Comparison of ENCODE assay signal across 28 mouse cellular contexts in the genomic region with DNA sequence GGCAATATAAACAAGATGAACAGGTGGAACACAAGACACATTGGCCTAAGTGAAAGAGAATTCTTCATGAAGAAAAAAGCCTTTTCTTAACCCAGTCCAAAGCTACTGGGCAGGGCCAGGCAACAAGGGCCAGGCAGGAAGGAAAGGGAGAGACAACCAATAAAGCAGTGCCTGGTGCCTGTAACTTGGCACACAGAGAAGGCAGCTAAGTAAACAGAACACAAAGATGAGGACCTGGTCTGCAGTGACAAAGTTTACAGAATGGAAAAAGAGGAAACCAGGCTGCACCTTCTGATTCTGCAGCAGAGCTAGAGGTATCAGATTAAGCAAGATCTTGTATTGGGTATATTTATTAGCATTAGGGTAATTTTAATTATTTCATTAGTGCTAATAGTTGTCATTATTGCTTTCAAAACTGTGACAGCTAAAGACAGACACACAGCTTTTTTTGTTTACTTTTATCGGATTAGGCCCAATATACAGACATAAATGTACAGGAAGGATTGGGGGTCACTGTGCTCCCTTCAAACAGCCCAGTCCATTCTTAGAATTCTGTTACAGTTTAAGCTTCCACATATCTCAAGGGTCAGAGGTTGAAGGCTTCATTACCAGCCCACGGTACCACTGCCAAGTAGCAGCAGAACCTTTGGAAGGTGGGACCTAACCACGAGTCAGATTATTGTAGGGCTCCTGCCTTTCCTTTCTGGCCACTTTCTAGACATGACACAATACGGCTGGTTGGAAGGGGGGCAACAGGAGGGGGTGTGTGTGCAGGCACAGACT.
DNase-seq lines count a peak whose midpoint lies in the region; ATAC-seq and TF ChIP-seq lines count a peak whose summit lies in the region.
"Had no signal": no experiment of that assay in that cellular context is flagged by ENCODE, and none has a peak within 500 bp of the region (broad histone marks: within the 10 kb centered on the region; RNA-seq: fewer than 3 reads in every experiment).

No protein-coding gene starts in this region.

- ATAC-seq in kidney, embryonic 14.5 days (ENCODE audit: low FRiP score, low TSS enrichment), result no peak
- ATAC-seq in lung, postnatal 0 days, result peak; percentile 43; the same call in 1 of the 2 replicates
- ATAC-seq in midbrain, embryonic 16.5 days, result no peak
- ATAC-seq: activated CD4-positive, CD25-positive, alpha-beta regulatory T cell, adult 4 months; hindbrain, embryonic 16.5 days; intestine, embryonic 16.5 days had no signal

- TF ChIP-seq EP300 in lung, postnatal 0 days (IDR thresholded peaks at IDR 0.05), result no peak; the same call in 1 of the 2 replicates

- peaks cover 9% of the 10 kb centered on the region; the same call in 1 of the 2 replicates for H3K4me1 ChIP-seq in kidney, adult 2 months (ENCODE audit: control insufficient read depth, insufficient read depth, low read length)
- no peaks in the 10 kb centered on the region for H3K4me1 ChIP-seq in kidney, embryonic 14.5 days (ENCODE audit: control insufficient read depth, insufficient read depth, low read length)
- peaks cover 11% of the 10 kb centered on the region for H3K4me1 ChIP-seq in lung, postnatal 0 days (ENCODE audit: insufficient read depth, low read depth, low read length)
- H3K4me1 ChIP-seq in midbrain, embryonic 16.5 days (ENCODE audit: control insufficient read depth, insufficient read depth, low read length), result no peaks in the 10 kb centered on the region
- H3K4me1 ChIP-seq: forebrain, embryonic 12.5 days; hindbrain, embryonic 10.5 days; midbrain, embryonic 10.5 days had no signal

- H3K27ac ChIP-seq in kidney, adult 2 months (ENCODE audit: insufficient read depth, low read depth, low read length), result no peak overlapping the region
- H3K27ac ChIP-seq in kidney, embryonic 14.5 days (ENCODE audit: low read depth, low read length), result no peak overlapping the region
- peak overlapping the region; percentile 48; the same call in 1 of the 2 replicates for H3K27ac ChIP-seq in lung, postnatal 0 days (ENCODE audit: low read length)
- H3K27ac ChIP-seq in midbrain, embryonic 16.5 days (ENCODE audit: low read length), result no peak overlapping the region
- H3K27ac ChIP-seq: embryonic facial prominence, embryonic 13.5 days; forebrain, embryonic 12.5 days; hindbrain, embryonic 10.5 days; limb, embryonic 13.5 days; liver, embryonic 14.5 days; macrophage; midbrain, embryonic 10.5 days; neural tube, embryonic 15.5 days; stomach, postnatal 0 days had no signal

- TF ChIP-seq CTCF in kidney, adult 2 months (conservative IDR thresholded peaks at IDR 0.05; ENCODE audit: insufficient read depth, insufficient read length, low read depth, low read length), result no peak
- TF ChIP-seq CTCF in lung, postnatal 0 days (IDR thresholded peaks at IDR 0.05), result no peak

- no peak for TF ChIP-seq POLR2A in kidney, adult 2 months (IDR thresholded peaks at IDR 0.05; ENCODE audit: low read depth, low read length)

- DNase-seq in kidney, adult 2 months, result peak; percentile 82
- DNase-seq in 416B (ENCODE audit: low read depth) (peak; percentile 33), adipocyte (ENCODE audit: low spot score) (peak; percentile 14)
- peak; percentile 62 for DNase-seq in lung, postnatal 0 days (ENCODE audit: low spot score)
- DNase-seq in embryo, embryonic 9.5 days (ENCODE audit: extremely low spot score), result no peak
- DNase-seq: adrenal gland, postnatal 10 days; cerebellum, adult 2 months; cerebellum, postnatal 25 days; gastrocnemius, postnatal 36 days; layer of hippocampus, adult 9-11 months; thymus, adult 2 months; thymus, postnatal 4 days had no signal

- H3K36me3 ChIP-seq in kidney, adult 2 months (ENCODE audit: control insufficient read depth, insufficient read depth, low read length), result no peaks in the 10 kb centered on the region; the same call in 1 of the 2 replicates
- peaks cover 10% of the 10 kb centered on the region for H3K36me3 ChIP-seq in kidney, embryonic 14.5 days (ENCODE audit: control insufficient read depth, insufficient read depth, low read length)
- H3K36me3 ChIP-seq in lung, postnatal 0 days (ENCODE audit: insufficient read depth, low read length), result no peaks in the 10 kb centered on the region; the same call in 1 of the 2 replicates
- 0 out of 2 replicates have a peak, but pooled peaks cover 5% of the 10 kb centered on the region for H3K36me3 ChIP-seq in midbrain, embryonic 16.5 days (ENCODE audit: control insufficient read depth, insufficient read depth, low read length)

- 30% methylated on average over 4 of the region's 4 CpGs for WGBS in kidney, adult 2 months
- 72% methylated on average over 4 of the region's 4 CpGs for WGBS in kidney, embryonic 14.5 days
- 42% methylated on average over 4 of the region's 4 CpGs for WGBS in lung, postnatal 0 days
- WGBS in midbrain, embryonic 16.5 days, result 84% methylated on average over 4 of the region's 4 CpGs

- no peak overlapping the region for H3K9ac ChIP-seq in kidney, embryonic 14.5 days (ENCODE audit: low read depth, low read length)
- no peak overlapping the region for H3K9ac ChIP-seq in lung, postnatal 0 days (replicated peaks; ENCODE audit: low read depth)
- H3K9ac ChIP-seq in midbrain, embryonic 16.5 days (ENCODE audit: low read depth, low read length), result no peak overlapping the region
- H3K9ac ChIP-seq: embryonic facial prominence, embryonic 13.5 days; forebrain, embryonic 12.5 days; limb, embryonic 13.5 days; liver, embryonic 14.5 days; neural tube, embryonic 15.5 days had no signal

- H3K4me2 ChIP-seq in kidney, embryonic 14.5 days (replicated peaks; ENCODE audit: low read depth, low read length), result no peak overlapping the region
- H3K4me2 ChIP-seq in lung, postnatal 0 days (replicated peaks; ENCODE audit: low read depth, low read length), result no peak overlapping the region
- H3K4me2 ChIP-seq in midbrain, embryonic 16.5 days (ENCODE audit: low read length), result no peak overlapping the region
- H3K4me2 ChIP-seq: embryonic facial prominence, embryonic 13.5 days; forebrain, embryonic 12.5 days; heart, embryonic 11.5 days; limb, embryonic 13.5 days; neural tube, embryonic 15.5 days had no signal

- no peaks in the 10 kb centered on the region for H3K9me3 ChIP-seq in kidney, embryonic 14.5 days (ENCODE audit: control insufficient read depth, low read length)
- H3K9me3 ChIP-seq in lung, postnatal 0 days (ENCODE audit: low read length), result no peaks in the 10 kb centered on the region
- no peaks in the 10 kb centered on the region for H3K9me3 ChIP-seq in midbrain, embryonic 16.5 days (replicated peaks; ENCODE audit: control insufficient read depth, low read length, poor library complexity, severe bottlenecking)
- H3K9me3 ChIP-seq: embryonic facial prominence, embryonic 13.5 days; forebrain, embryonic 12.5 days; hindbrain, embryonic 10.5 days; limb, embryonic 13.5 days; midbrain, embryonic 10.5 days; neural tube, embryonic 15.5 days had no signal

- H3K4me3 ChIP-seq in kidney, adult 2 months (ENCODE audit: insufficient read depth, low read depth, low read length), result no peak overlapping the region
- H3K4me3 ChIP-seq in kidney, embryonic 14.5 days (ENCODE audit: low read length), result no peak overlapping the region
- no peak overlapping the region for H3K4me3 ChIP-seq in lung, postnatal 0 days (ENCODE audit: low read depth, low read length)
- no peak overlapping the region for H3K4me3 ChIP-seq in midbrain, embryonic 16.5 days (ENCODE audit: low read depth, low read length)
- H3K4me3 ChIP-seq: embryonic facial prominence, embryonic 13.5 days; erythroblast, embryonic 14.5 days; forebrain, embryonic 12.5 days; hindbrain, embryonic 10.5 days; limb, embryonic 13.5 days; midbrain, embryonic 10.5 days; neural tube, embryonic 15.5 days had no signal

- H3K27me3 ChIP-seq in kidney, adult 2 months (replicated peaks; ENCODE audit: control insufficient read depth, insufficient read depth, low read length), result no peaks in the 10 kb centered on the region
- H3K27me3 ChIP-seq in kidney, embryonic 14.5 days (ENCODE audit: control insufficient read depth, insufficient read depth, low read length), result no peaks in the 10 kb centered on the region
- no peaks in the 10 kb centered on the region for H3K27me3 ChIP-seq in lung, postnatal 0 days (replicated peaks; ENCODE audit: insufficient read depth, low read length)
- no peaks in the 10 kb centered on the region for H3K27me3 ChIP-seq in midbrain, embryonic 16.5 days (ENCODE audit: control insufficient read depth, insufficient read depth, low read depth, low read length)
- H3K27me3 ChIP-seq: embryonic facial prominence, embryonic 13.5 days; forebrain, embryonic 12.5 days; limb, embryonic 13.5 days; neural tube, embryonic 15.5 days had no signal
